Mouse (Mus musculus) cortical plate, adult 2 months (tissue): ENCODE measurements around the gene E130308A19Rik.

Experiments
- CTCF ChIP-seq: fragments of 200-500 bp; IDR thresholded peaks from 2 replicates; pipeline ENCODE4 v1.5.1; 2011; ENCODE audit warnings: mild to moderate bottlenecking, control low read depth, low read length; ENCODE audit not compliant: insufficient read depth; ENCODE audit errors: extremely low read depth
- POLR2A ChIP-seq: fragments of 200-500 bp; IDR thresholded peaks from 2 replicates; pipeline ENCODE4 v1.6.1; 2011; ENCODE audit warnings: mild to moderate bottlenecking, low read length, control low read depth; ENCODE audit not compliant: insufficient read depth; ENCODE audit errors: extremely low read depth

DNA sequence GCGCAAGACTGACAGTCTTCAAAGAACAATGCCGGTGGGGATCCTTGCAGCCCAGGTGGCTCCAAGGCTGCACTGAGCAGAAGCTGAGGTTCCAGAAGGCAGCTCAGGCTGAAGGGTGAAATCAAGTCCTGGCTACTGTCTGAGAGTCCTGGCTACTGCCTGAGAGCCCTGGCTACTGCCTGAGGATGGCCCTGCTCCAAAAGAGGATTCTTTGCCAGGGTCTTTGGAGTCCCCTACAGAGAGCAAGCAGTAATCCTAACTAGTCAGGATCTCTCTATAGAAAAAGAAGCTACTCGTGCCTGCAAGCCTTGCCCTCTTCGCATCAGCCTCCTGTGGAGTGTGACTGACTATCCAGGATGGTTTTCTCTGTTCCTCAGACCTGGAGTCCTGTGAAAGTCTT lies 60.7 kb downstream of the E130308A19Rik start:
- TF ChIP-seq CTCF (no peak), POLR2A (no peak)
